Comparison of ENCODE assay signal across 11 mouse cellular contexts in genomic region chr16:92825204-92825843, GRCm38 (mm10). TPM values are rescaled to one million over a fixed set of nuclear protein-coding genes. Genes with fewer than 3 reads are reported as not detected.
DNase-seq lines count a peak whose midpoint lies in the region; ATAC-seq and TF ChIP-seq lines count a peak whose summit lies in the region.
"Had no signal": no experiment of that assay in that cellular context is flagged by ENCODE, and none has a peak within 500 bp of the region (broad histone marks: within the 10 kb centered on the region; RNA-seq: fewer than 3 reads in every experiment).

No protein-coding gene starts in this region.

- ATAC-seq in limb, embryonic 13.5 days (ENCODE audit: low FRiP score, low read depth) = no peak
- ATAC-seq in liver, embryonic 15.5 days (ENCODE audit: insufficient read depth) = peak; percentile 55

- no peak for TF ChIP-seq POLR2A in bone marrow macrophage, adult 2 months (IDR thresholded peaks at IDR 0.05; ENCODE audit: borderline replicate concordance, low read depth, low read length)

- no peaks in the 10 kb centered on the region for H3K9me3 ChIP-seq in limb, embryonic 13.5 days
- H3K9me3 ChIP-seq in limb, embryonic 10.5 days (replicated peaks) = no peaks in the 10 kb centered on the region
- no peaks in the 10 kb centered on the region for H3K9me3 ChIP-seq in liver, embryonic 15.5 days (replicated peaks)
- H3K9me3 ChIP-seq: embryonic facial prominence, embryonic 15.5 days; kidney, embryonic 15.5 days; neural tube, embryonic 12.5 days had no signal

- peak overlapping the region; percentile 5; the same call in 1 of the 2 replicates for H3K9ac ChIP-seq in limb, embryonic 13.5 days
- peak overlapping the region; percentile 77 for H3K9ac ChIP-seq in liver, embryonic 15.5 days
- H3K9ac ChIP-seq: embryonic facial prominence, embryonic 15.5 days; kidney, embryonic 15.5 days; neural tube, embryonic 12.5 days had no signal

- 85% methylated on average over 18 of the region's 18 CpGs for WGBS in limb, embryonic 13.5 days
- 91% methylated on average over 18 of the region's 18 CpGs for WGBS in limb, embryonic 10.5 days
- 11% methylated on average over 18 of the region's 18 CpGs for WGBS in liver, embryonic 15.5 days (ENCODE audit: insufficient replicate concordance)

- no peak overlapping the region for H3K27ac ChIP-seq in limb, embryonic 13.5 days
- H3K27ac ChIP-seq in limb, embryonic 10.5 days = no peak overlapping the region
- H3K27ac ChIP-seq in bone marrow macrophage, adult 2 months (ENCODE audit: insufficient read depth, low read depth, low read length) = peak overlapping the region; percentile 90
- H3K27ac ChIP-seq in liver, embryonic 15.5 days (replicated peaks) = peak overlapping the region; percentile 90
- H3K27ac ChIP-seq: embryonic facial prominence, embryonic 15.5 days; kidney, embryonic 15.5 days; neural tube, embryonic 12.5 days had no signal

- H3K4me2 ChIP-seq in limb, embryonic 13.5 days (replicated peaks) = no peak overlapping the region
- H3K4me2 ChIP-seq in liver, embryonic 15.5 days = peak overlapping the region; percentile 78
- H3K4me2 ChIP-seq: embryonic facial prominence, embryonic 15.5 days; kidney, embryonic 15.5 days; neural tube, embryonic 12.5 days had no signal

- no peak overlapping the region for H3K4me3 ChIP-seq in limb, embryonic 13.5 days
- no peak overlapping the region for H3K4me3 ChIP-seq in limb, embryonic 10.5 days
- peak overlapping the region; percentile 83 for H3K4me3 ChIP-seq in bone marrow macrophage, adult 2 months (ENCODE audit: insufficient read depth, low read length)
- H3K4me3 ChIP-seq in liver, embryonic 15.5 days (replicated peaks) = peak overlapping the region; percentile 73
- H3K4me3 ChIP-seq: embryonic facial prominence, embryonic 15.5 days; kidney, embryonic 15.5 days; neural tube, embryonic 12.5 days had no signal

- peaks cover 26% of the 10 kb centered on the region for H3K4me1 ChIP-seq in limb, embryonic 13.5 days
- H3K4me1 ChIP-seq in limb, embryonic 10.5 days = peaks cover 26% of the 10 kb centered on the region
- peaks cover 48% of the 10 kb centered on the region for H3K4me1 ChIP-seq in bone marrow macrophage, adult 2 months (ENCODE audit: control insufficient read depth, insufficient read depth, low read length)
- H3K4me1 ChIP-seq in liver, embryonic 15.5 days (replicated peaks) = peaks cover 60% of the 10 kb centered on the region

- peaks cover 18% of the 10 kb centered on the region for H3K27me3 ChIP-seq in limb, embryonic 13.5 days
- peaks cover 13% of the 10 kb centered on the region for H3K27me3 ChIP-seq in limb, embryonic 10.5 days (ENCODE audit: low read depth, poor library complexity, severe bottlenecking)
- peaks cover 8% of the 10 kb centered on the region; the same call in 1 of the 2 replicates for H3K27me3 ChIP-seq in liver, embryonic 15.5 days
- H3K27me3 ChIP-seq: embryonic facial prominence, embryonic 15.5 days; kidney, embryonic 15.5 days; neural tube, embryonic 12.5 days had no signal

- DNase-seq in limb, embryonic 10.5 days (ENCODE audit: low spot score) = no peak
- peak; percentile 58 to 78 for DNase-seq in spleen, postnatal 4 days (ENCODE audit: low spot score in 2 of 2)
- no peak for DNase-seq in frontal cortex, postnatal 36 days (ENCODE audit: low spot score in 2 of 2)
- no peak for DNase-seq in cerebellum, postnatal 25 days
- no peak for DNase-seq in urinary bladder, adult 2 months (ENCODE audit: low spot score)

- H3K36me3 ChIP-seq in limb, embryonic 13.5 days = no peaks in the 10 kb centered on the region
- no peaks in the 10 kb centered on the region for H3K36me3 ChIP-seq in limb, embryonic 10.5 days
- no peaks in the 10 kb centered on the region; the same call in 1 of the 2 replicates for H3K36me3 ChIP-seq in liver, embryonic 15.5 days (replicated peaks)
- H3K36me3 ChIP-seq: embryonic facial prominence, embryonic 15.5 days; kidney, embryonic 15.5 days; neural tube, embryonic 12.5 days had no signal

- no peak for TF ChIP-seq CTCF in bone marrow macrophage, adult 2 months (IDR thresholded peaks at IDR 0.05; ENCODE audit: low read depth, low read length)

RNA-seq across cellular contexts. Expression of gene Runx1, which starts 0.6 kb away (rescaled TPM):
- 5.1 and 5.3 TPM in 2 replicates for polyA plus RNA-seq in limb, embryonic 13.5 days (2015; fragmentation: Nextera tagmentation; extraction: Ambion mirVana)
- polyA plus RNA-seq in limb, embryonic 10.5 days (2016; fragmentation: Nextera tagmentation; extraction: Ambion mirVana) = 1.2 TPM in 2 replicates
- 86.8 and 103 TPM in 2 replicates for polyA plus RNA-seq in bone marrow macrophage, adult 2 months (2012; ENCODE audit: insufficient read depth, insufficient read length, missing spikeins)
- 5.6 and 6.0 TPM in 2 replicates for polyA plus RNA-seq in liver, embryonic 15.5 days (2015; fragmentation: Nextera tagmentation; extraction: Ambion mirVana)
- polyA plus RNA-seq in urinary bladder, adult 2 months (2012; rRNA removed) = 8.6 and 13.5 TPM in 2 replicates

Comparison
In these comparisons a context has a peak if more than half of its experiments do, and no peak if none do; other contexts are left out.
1. H3K27ac ChIP-seq: peak in bone marrow macrophage, adult 2 months (single experiment) and liver, embryonic 15.5 days (single experiment); none in limb, embryonic 13.5 days (single experiment) and limb, embryonic 10.5 days (single experiment).
2. H3K4me3 ChIP-seq: peak in bone marrow macrophage, adult 2 months (single experiment) and liver, embryonic 15.5 days (single experiment); none in limb, embryonic 13.5 days (single experiment) and limb, embryonic 10.5 days (single experiment).
3. DNase-seq: peak in spleen, postnatal 4 days (2 of 2); none in limb, embryonic 10.5 days (single experiment), frontal cortex, postnatal 36 days (0 of 2), cerebellum, postnatal 25 days (0 of 2) and urinary bladder, adult 2 months (single experiment).